Mouse (Mus musculus) embryonic stem cell, embryonic (primary cell): ENCODE measurements around the gene Mrto4.

Source experiments
- CTCF ChIA-PET, 4 experiments: fragments of 300-600 bp in 2 of 4; fragments of 350-600 bp in 2 of 4; sonication (Branson Sonifier 250); formaldehyde crosslinking; loops; one replicate each; lab custom pipeline; 2022; ENCODE audit warnings: inconsistent platforms in 2 of 4; lab: Charles Lee
- POLR2A ChIA-PET, 4 experiments: fragments of 300-600 bp in 2 of 4; fragments of 350-600 bp in 2 of 4; sonication (Branson Sonifier 250); formaldehyde crosslinking; loops; one replicate each; lab custom pipeline; 2022; ENCODE audit warnings: antibody characterized with exemption in 4 of 4, inconsistent platforms in 1 of 4; lab: Charles Lee

Gene Mrto4

GRCm38 (mm10) chr4:139351931-139352711 lies at the start of gene Mrto4, which contains the start of the genes Emc1 and Ubr4:
TSS of gene Mrto4 (minus strand) at chr4:139352576.
TSS of gene Emc1 (plus strand) at chr4:139352587.
TSS of gene Ubr4 (plus strand) at chr4:139352609.
- POLR2A ChIA-PET, result interaction anchor here in 2 of 4 experiments (0.7 to 1.6 kb wide), 11 partner anchors 10 to 264 kb away, joined by 3 to 4 read pairs (median 3); no protein-coding TSS in a partner anchor

GRCm38 (mm10) chr4:139400487-139400886 lies 48.1 kb upstream of the Mrto4 start:
- CTCF ChIA-PET, result no interaction called here
- POLR2A ChIA-PET, result interaction anchor here in 1 of 4 experiments (0.8 to 1.6 kb wide), 6 partner anchors 31 to 81 kb away, joined by 3 to 6 read pairs (median 3); no protein-coding TSS in a partner anchor

More at GRCm38 (mm10) chr4:139351931-139352711, at the start of gene Mrto4, which contains the start of the genes Emc1 and Ubr4:
- CTCF ChIA-PET, result interaction anchor here (0.5 to 1.3 kb wide), 9 partner anchors 15 to 1036 kb away, joined by 3 to 7 read pairs (median 3); no protein-coding TSS in a partner anchor

GRCm38 (mm10) chr4:139395431-139395830 lies 43.1 kb upstream of the Mrto4 start:
- ChIA-PET POLR2A (interaction anchor here in 1 of 4 experiments (0.7 to 1.4 kb wide), 4 partner anchors 8 to 53 kb away, joined by 3 to 5 read pairs (median 4); no protein-coding TSS in a partner anchor), CTCF (no interaction called here)

- CTCF ChIA-PET, result interaction anchor here in 2 of 4 experiments (0.6 to 0.7 kb wide), 3 partner anchors 22 to 1658 kb away, joined by 3 read pairs; no protein-coding TSS in a partner anchor
These were observed 37.2 kb upstream of the Mrto4 start for GRCm38 (mm10) chr4:139389557-139389956.

GRCm38 (mm10) chr4:139386869-139387319 lies 34.5 kb upstream of the Mrto4 start:
- POLR2A ChIA-PET, result interaction anchor here (0.7 to 2.2 kb wide), 14 partner anchors 9 to 236 kb away, joined by 3 to 6 read pairs (median 3); partner anchors contain the start of gene Aldh4a1 (in 1 of the 4)
- CTCF ChIA-PET, result interaction anchor here (0.6 to 1.0 kb wide), 4 partner anchors 16 to 295 kb away, joined by 3 to 8 read pairs (median 4); no protein-coding TSS in a partner anchor

More at GRCm38 (mm10) chr4:139389557-139389956, 37.2 kb upstream of the Mrto4 start:
- POLR2A ChIA-PET, result interaction anchor here in 3 of 4 experiments (0.6 to 1.8 kb wide), 10 partner anchors 9 to 78 kb away, joined by 3 to 8 read pairs (median 3); partner anchors contain the start of gene Ubr4 (in 1 of the 3)

GRCm38 (mm10) chr4:139385841-139386240 lies 33.5 kb upstream of the Mrto4 start:
- ChIA-PET CTCF (interaction anchor here in 1 of 4 experiments (0.6 kb wide), 1 partner anchor 44 kb away, joined by 3 read pairs; no protein-coding TSS in a partner anchor), POLR2A (interaction anchor here in 2 of 4 experiments (0.6 to 2.2 kb wide), 6 partner anchors 8 to 71 kb away, joined by 3 to 6 read pairs (median 3); no protein-coding TSS in a partner anchor)

- ChIA-PET POLR2A (interaction anchor here in 1 of 4 experiments (1.1 kb wide), 1 partner anchor 66 kb away, joined by 3 read pairs; no protein-coding TSS in a partner anchor), CTCF (no interaction called here)
These were observed 29.9 kb upstream of the Mrto4 start for GRCm38 (mm10) chr4:139382231-139382630.

- POLR2A ChIA-PET, result interaction anchor here in 3 of 4 experiments (0.6 to 1.5 kb wide), 9 partner anchors 9 to 884 kb away, joined by 3 to 5 read pairs (median 3); no protein-coding TSS in a partner anchor
These were observed 29.1 kb upstream of the Mrto4 start for GRCm38 (mm10) chr4:139381452-139381845.

GRCm38 (mm10) chr4:139380775-139381451 lies 28.5 kb upstream of the Mrto4 start:
- ChIA-PET POLR2A (interaction anchor here in 3 of 4 experiments (0.6 to 1.6 kb wide), 15 partner anchors 9 to 883 kb away, joined by 3 to 5 read pairs (median 3); no protein-coding TSS in a partner anchor), CTCF (interaction anchor here in 3 of 4 experiments (0.5 to 0.8 kb wide), 8 partner anchors 20 to 808 kb away, joined by 3 to 4 read pairs (median 3); no protein-coding TSS in a partner anchor)

More at GRCm38 (mm10) chr4:139381452-139381845, 29.1 kb upstream of the Mrto4 start:
- CTCF ChIA-PET, result interaction anchor here in 1 of 4 experiments (0.7 kb wide), 1 partner anchor 49 kb away, joined by 3 read pairs; no protein-coding TSS in a partner anchor

- POLR2A ChIA-PET, result interaction anchor here in 3 of 4 experiments (0.6 to 1.6 kb wide), 13 partner anchors 9 to 289 kb away, joined by 3 to 5 read pairs (median 3); no protein-coding TSS in a partner anchor
These were observed 27.9 kb upstream of the Mrto4 start for GRCm38 (mm10) chr4:139380207-139380748.

GRCm38 (mm10) chr4:139379719-139380118 lies 27.3 kb upstream of the Mrto4 start:
- POLR2A ChIA-PET, result interaction anchor here in 3 of 4 experiments (0.7 to 1.6 kb wide), 6 partner anchors 8 to 1055 kb away, joined by 3 to 5 read pairs (median 4); no protein-coding TSS in a partner anchor
- CTCF ChIA-PET, result no interaction called here

More at GRCm38 (mm10) chr4:139380207-139380748, 27.9 kb upstream of the Mrto4 start:
- CTCF ChIA-PET, result interaction anchor here in 3 of 4 experiments (0.6 to 0.8 kb wide), 5 partner anchors 19 to 808 kb away, joined by 3 to 4 read pairs (median 3); no protein-coding TSS in a partner anchor

- CTCF ChIA-PET, result interaction anchor here in 2 of 4 experiments (0.6 to 1.4 kb wide), 6 partner anchors 31 to 481 kb away, joined by 3 to 4 read pairs (median 3); no protein-coding TSS in a partner anchor
- POLR2A ChIA-PET, result interaction anchor here in 3 of 4 experiments (0.6 to 2.2 kb wide), 8 partner anchors 13 to 205 kb away, joined by 3 to 5 read pairs (median 4); no protein-coding TSS in a partner anchor
These were observed 21.2 kb upstream of the Mrto4 start for GRCm38 (mm10) chr4:139373531-139373930.

GRCm38 (mm10) chr4:139373130-139373529 lies 20.8 kb upstream of the Mrto4 start:
- ChIA-PET POLR2A (interaction anchor here in 3 of 4 experiments (0.5 to 2.2 kb wide), 8 partner anchors 13 to 453 kb away, joined by 3 to 5 read pairs (median 3); no protein-coding TSS in a partner anchor), CTCF (interaction anchor here in 2 of 4 experiments (0.6 to 1.4 kb wide), 6 partner anchors 31 to 480 kb away, joined by 3 to 4 read pairs (median 3); no protein-coding TSS in a partner anchor)

GRCm38 (mm10) chr4:139368038-139368437 lies 15.7 kb upstream of the Mrto4 start:
- ChIA-PET CTCF (interaction anchor here in 3 of 4 experiments (0.5 to 2.2 kb wide), 6 partner anchors 8 to 235 kb away, joined by 3 to 7 read pairs (median 3); partner anchors contain the start of gene Gm21969 (in 1 of the 3)), POLR2A (interaction anchor here in 1 of 4 experiments (1.3 kb wide), 1 partner anchor 10 kb away, joined by 3 read pairs; no protein-coding TSS in a partner anchor)

GRCm38 (mm10) chr4:139367336-139367735 lies 15.0 kb upstream of the Mrto4 start:
- ChIA-PET POLR2A (interaction anchor here in 2 of 4 experiments (1.3 to 1.5 kb wide), 2 partner anchors 10 to 57 kb away, joined by 3 read pairs; partner anchors contain the start of genes Akr7a5 (in 1 of the 2) and Pqlc2 (in 1 of the 2)), CTCF (interaction anchor here (0.5 to 2.2 kb wide), 9 partner anchors 7 to 78 kb away, joined by 3 to 7 read pairs (median 3); no protein-coding TSS in a partner anchor)
